Mouse (Mus musculus): ENCODE results near the gene Ankrd27. TPM values are rescaled to one million over a fixed set of nuclear protein-coding genes. Genes with fewer than 3 reads are reported as not detected.

Gene Ankrd27
- polyA plus RNA-seq (2014; fragmentation: Nextera tagmentation; extraction: Ambion mirVana), result 15.0 and 37.4 TPM in 2 replicates

DNA sequence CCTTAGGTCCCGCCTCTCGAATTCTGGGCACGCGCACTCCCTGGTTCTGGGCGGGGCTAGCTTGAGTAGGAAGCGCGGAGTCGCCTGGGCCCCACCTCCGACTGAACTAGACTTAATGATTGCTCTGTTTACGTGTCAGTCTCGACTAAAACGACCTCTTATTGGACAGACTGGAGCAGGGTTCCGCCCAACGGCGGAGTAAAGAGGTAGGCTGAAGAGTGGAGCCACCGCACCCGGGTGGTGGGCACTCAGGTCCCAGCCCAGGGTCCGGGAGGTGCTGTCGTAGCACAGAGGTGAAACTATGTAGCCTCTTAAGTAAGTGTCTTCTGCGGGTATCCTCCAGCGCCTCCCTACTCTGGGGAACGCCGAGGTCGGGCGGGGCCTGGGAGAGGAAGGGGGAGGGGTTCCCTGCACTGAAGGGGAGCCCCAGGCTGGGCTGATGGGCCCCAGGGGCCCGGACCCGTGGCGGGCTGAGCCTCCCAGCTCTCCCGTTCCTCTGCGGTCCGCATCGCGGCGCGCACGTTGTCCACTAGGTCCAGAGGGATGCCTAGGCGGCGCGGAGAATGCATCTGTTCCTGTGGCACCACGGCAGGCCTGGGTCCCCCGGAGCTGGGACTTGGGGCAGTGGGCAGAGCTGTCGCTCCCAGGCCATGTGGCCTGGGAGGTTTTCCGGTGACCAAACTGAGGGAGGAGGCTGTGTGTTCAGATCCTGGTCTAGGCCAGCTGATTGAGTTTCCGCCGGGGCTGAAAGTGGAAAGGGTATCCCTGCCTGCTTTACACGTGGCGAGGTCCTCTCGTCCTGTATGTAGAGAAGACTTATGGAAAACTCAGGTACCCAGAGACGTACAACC, at the start of gene Ankrd27:
TSS of gene Ankrd27 (plus strand) at position 190 of the 851 bp plus-strand sequence.
- Histone ChIP-seq H3K4me3 (ENCODE audit: low read length) (peak within 1 kb of the TSS; percentile 91), H3K4me1 (ENCODE audit: control insufficient read depth, insufficient read depth, low read length) (peaks cover 17% of the 10 kb centered on the region), H3K9me3 (ENCODE audit: control insufficient read depth, low read length) (no peaks in the 10 kb centered on the region), H3K9ac (ENCODE audit: low read depth, low read length) (peak within 1 kb of the TSS; percentile 84), H3K27me3 (ENCODE audit: control insufficient read depth, insufficient read depth, low read length) (peaks cover 23% of the 10 kb centered on the region), H3K4me2 (replicated peaks; ENCODE audit: low read depth, low read length) (peak within 1 kb of the TSS; percentile 99), H3K27ac (ENCODE audit: low read depth, low read length) (peak within 1 kb of the TSS; percentile 59; the same call in 1 of the 2 replicates), H3K36me3 (ENCODE audit: control insufficient read depth, insufficient read depth, low read length) (no peaks in the 10 kb centered on the region)
- WGBS, result under 1% methylated on average over 49 of the region's 49 CpGs
- peak; percentile 96 for ATAC-seq (ENCODE audit: low FRiP score, low TSS enrichment)

DNA sequence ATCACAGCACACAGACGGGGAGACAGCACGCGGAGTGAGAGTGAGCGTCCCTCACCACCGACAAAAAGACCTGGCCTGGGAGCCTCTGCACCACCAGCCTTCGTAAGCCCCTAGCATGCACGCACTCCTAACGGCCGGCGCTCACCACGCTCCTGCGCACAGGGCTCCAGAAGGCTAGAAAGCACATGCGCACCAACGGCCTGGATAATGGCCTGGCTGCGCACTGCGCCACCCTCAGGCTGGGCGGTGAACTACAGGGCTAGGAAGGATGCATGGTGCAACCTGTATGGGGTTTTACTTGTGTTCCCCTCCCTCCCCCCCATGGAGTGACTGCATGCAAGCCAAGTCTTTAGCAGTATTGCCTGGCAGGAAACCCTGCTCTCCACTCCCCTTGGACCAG, 48.5 kb upstream of the Ankrd27 start, which contains the start of gene Tdrd12:
TSS of gene Tdrd12 (minus strand) at position 184 of the 400 bp plus-strand sequence.
- Histone ChIP-seq H3K27me3 (ENCODE audit: control insufficient read depth, insufficient read depth, low read length) (no peaks in the 10 kb centered on the region), H3K4me1 (ENCODE audit: control insufficient read depth, insufficient read depth, low read length) (no peaks in the 10 kb centered on the region), H3K9me3 (ENCODE audit: control insufficient read depth, low read length) (no peaks in the 10 kb centered on the region), H3K27ac (ENCODE audit: low read depth, low read length) (no peak within 1 kb of the TSS), H3K36me3 (ENCODE audit: control insufficient read depth, insufficient read depth, low read length) (no peaks in the 10 kb centered on the region), H3K4me2 (replicated peaks; ENCODE audit: low read depth, low read length) (no peak within 1 kb of the TSS), H3K9ac (ENCODE audit: low read depth, low read length) (no peak within 1 kb of the TSS), H3K4me3 (ENCODE audit: low read length) (no peak within 1 kb of the TSS)
- no peak for ATAC-seq (ENCODE audit: low FRiP score, low TSS enrichment)
- 90% methylated on average over 17 of the region's 17 CpGs for WGBS

DNA sequence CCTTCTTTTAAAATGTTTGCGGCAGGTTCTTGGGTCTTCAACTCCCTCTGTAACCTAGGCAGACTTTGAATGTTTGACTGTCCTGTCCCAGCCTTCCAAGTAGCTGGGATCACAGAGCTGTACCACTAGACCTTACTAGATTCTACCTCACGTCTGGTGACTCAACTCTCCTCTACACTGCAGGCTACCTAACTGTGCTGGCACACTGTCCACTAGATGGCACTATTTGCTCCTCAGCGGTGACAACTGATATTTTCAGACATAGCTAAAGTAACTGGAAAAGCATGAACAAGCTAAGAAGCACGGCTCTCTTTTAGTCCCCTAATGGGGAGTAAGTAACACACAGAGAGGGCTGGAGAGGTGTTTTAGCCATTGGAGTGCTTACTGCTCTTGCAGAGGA, 40.2 kb upstream of the Ankrd27 start:
- H3K4me3 ChIP-seq (ENCODE audit: low read length), result no peak overlapping the region
- H3K27me3 ChIP-seq (ENCODE audit: control insufficient read depth, insufficient read depth, low read length), result no peaks in the 10 kb centered on the region
- H3K4me2 ChIP-seq (replicated peaks; ENCODE audit: low read depth, low read length), result no peak overlapping the region
- no peak overlapping the region for H3K27ac ChIP-seq (ENCODE audit: low read depth, low read length)
- WGBS, result 35% methylated on average over 4 of the region's 4 CpGs
- H3K9ac ChIP-seq (ENCODE audit: low read depth, low read length), result no peak overlapping the region
- peaks cover 24% of the 10 kb centered on the region for H3K36me3 ChIP-seq (ENCODE audit: control insufficient read depth, insufficient read depth, low read length)
- no peaks in the 10 kb centered on the region for H3K4me1 ChIP-seq (ENCODE audit: control insufficient read depth, insufficient read depth, low read length)
- H3K9me3 ChIP-seq (ENCODE audit: control insufficient read depth, low read length), result no peaks in the 10 kb centered on the region
- no peak for ATAC-seq (ENCODE audit: low FRiP score, low TSS enrichment)

DNA sequence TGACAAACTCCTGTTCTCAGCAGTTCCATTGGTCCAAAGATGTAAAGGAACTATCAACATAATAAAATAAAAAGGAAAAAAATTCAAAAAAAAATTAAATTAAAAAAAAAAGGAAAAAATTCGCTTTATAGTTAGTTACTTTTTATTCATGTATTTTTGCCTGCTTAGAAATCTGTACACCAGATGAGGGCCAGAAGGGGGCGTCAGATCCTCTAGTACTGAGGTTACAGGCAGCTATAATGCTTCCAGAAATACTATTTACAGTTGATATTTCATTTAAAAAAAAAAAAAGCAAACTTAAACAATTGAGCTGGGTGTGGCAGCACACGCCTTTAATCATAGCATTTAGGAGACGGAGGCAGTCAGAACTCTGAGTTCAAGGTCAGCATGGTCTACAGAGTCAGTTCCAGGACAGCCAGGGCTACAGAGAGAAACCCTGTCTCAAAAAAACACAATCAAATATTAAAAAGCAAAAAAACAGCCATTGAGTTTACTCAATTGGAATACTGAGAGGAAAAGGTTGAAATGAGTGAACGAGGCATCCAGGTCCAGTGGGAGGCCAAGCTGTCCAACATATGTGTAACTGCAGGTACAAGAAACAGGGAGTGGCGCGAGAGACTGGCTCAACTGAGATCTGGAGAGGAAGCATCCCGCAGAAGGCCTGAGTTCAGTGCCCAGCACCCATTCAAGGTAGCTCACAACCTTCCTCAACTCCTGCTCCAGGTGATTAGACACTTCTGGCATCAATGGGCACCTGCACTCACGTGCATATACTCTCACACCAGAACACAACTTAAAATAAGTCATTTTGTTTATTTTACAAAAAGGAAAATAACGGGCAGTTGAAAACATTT, 32.1 kb upstream of the Ankrd27 start:
- H3K27ac ChIP-seq (ENCODE audit: low read depth, low read length), result no peak overlapping the region
- no peak overlapping the region for H3K9ac ChIP-seq (ENCODE audit: low read depth, low read length)
- peaks cover 18% of the 10 kb centered on the region for H3K36me3 ChIP-seq (ENCODE audit: control insufficient read depth, insufficient read depth, low read length)
- no peak for ATAC-seq (ENCODE audit: low FRiP score, low TSS enrichment)
- no peaks in the 10 kb centered on the region for H3K9me3 ChIP-seq (ENCODE audit: control insufficient read depth, low read length)
- peak overlapping the region; percentile 97 for H3K4me2 ChIP-seq (replicated peaks; ENCODE audit: low read depth, low read length)
- WGBS, result 67% methylated on average over 10 of the region's 10 CpGs
- H3K27me3 ChIP-seq (ENCODE audit: control insufficient read depth, insufficient read depth, low read length), result no peaks in the 10 kb centered on the region
- peak overlapping the region; percentile 80 for H3K4me3 ChIP-seq (ENCODE audit: low read length)
- 0 out of 2 replicates have a peak, but pooled peaks cover 3% of the 10 kb centered on the region for H3K4me1 ChIP-seq (ENCODE audit: control insufficient read depth, insufficient read depth, low read length)

DNA sequence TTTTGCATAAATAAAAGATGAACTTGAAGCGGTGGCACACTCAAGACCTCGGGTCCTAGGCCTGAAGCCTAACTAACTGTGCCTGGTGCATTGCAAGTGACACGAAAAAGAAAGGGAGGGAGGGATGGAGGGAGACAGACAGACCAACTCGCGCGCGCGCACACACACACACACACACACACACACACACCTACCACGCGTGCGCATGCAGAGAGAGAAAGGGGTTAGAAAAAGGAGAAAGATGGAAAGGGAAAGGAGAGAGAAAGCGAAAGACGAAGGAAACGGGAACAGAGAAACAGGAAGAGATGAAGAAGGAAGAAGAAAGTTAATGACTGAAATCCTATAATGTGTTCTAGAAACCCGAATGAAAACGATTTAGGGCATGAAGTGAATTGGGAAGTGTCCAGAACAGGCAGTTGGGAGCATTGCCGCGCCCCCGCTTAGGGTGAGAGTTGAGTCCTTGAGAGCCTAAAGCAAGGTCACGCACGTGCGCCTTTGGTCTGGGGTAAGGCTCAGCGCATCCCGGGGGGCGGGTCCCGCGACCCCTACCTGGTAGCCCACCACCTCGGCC, 31.4 kb upstream of the Ankrd27 start:
- H3K4me1 ChIP-seq (ENCODE audit: control insufficient read depth, insufficient read depth, low read length), result 0 out of 2 replicates have a peak, but pooled peaks cover 3% of the 10 kb centered on the region
- peak overlapping the region; percentile 80 for H3K4me3 ChIP-seq (ENCODE audit: low read length)
- no peaks in the 10 kb centered on the region for H3K27me3 ChIP-seq (ENCODE audit: control insufficient read depth, insufficient read depth, low read length)
- H3K4me2 ChIP-seq (replicated peaks; ENCODE audit: low read depth, low read length), result peak overlapping the region; percentile 97
- ATAC-seq (ENCODE audit: low FRiP score, low TSS enrichment), result peak; percentile 40; the same call in 1 of the 2 replicates
- peaks cover 11% of the 10 kb centered on the region for H3K36me3 ChIP-seq (ENCODE audit: control insufficient read depth, insufficient read depth, low read length)
- peak overlapping the region; percentile 97 for H3K27ac ChIP-seq (ENCODE audit: low read depth, low read length)
- peak overlapping the region; percentile 96 for H3K9ac ChIP-seq (ENCODE audit: low read depth, low read length)
- no peaks in the 10 kb centered on the region for H3K9me3 ChIP-seq (ENCODE audit: control insufficient read depth, low read length)
- 5% methylated on average over 27 of the region's 28 CpGs for WGBS

DNA sequence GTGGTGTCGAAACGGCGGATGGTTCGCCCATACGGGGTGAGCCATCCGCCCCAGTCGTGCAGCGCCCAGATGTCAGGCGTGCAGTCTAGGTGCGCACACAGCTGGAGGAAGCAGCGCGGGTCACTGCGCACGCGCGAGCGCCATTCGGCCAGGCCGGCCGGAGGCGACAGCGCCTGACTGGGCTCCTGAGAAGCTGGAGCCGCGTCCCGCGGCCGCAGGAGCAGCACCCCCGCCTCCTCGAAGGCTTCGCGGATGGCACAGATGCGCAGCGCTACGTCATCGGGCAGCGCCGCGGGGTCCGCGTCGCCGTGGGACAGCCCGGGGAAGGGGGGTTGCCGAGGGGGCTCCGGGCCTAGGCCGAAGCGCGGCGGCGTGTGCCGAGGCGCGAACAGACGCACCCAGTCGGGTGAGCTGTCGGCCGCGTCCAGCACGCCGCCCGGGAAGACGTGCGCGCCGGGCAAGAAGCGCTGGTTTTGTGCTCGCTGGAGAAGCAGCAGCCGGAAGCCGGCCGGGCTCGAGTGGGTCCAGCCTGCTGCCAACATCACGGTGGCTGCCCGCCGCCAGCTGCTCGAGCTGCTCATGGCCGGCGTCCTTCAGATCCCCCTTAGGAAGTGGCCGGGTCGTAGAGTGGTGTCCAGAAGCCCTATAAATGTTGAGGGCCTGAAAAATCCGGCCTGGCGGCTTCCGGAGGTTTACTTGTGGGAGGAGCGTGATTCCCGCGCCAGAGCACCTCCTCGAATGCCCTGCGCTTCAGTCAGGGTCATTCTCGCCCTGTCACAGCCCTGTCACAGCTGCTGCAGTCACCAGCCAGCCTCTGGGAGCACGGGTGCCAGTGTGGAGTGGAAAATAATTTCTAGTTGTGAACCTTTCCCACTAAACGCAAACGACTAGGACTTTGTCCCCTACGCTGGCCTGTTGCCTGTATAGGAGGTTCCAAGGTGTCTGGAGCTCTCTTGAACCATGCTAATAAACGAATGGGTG, 30.5 kb upstream of the Ankrd27 start:
- H3K4me1 ChIP-seq (ENCODE audit: control insufficient read depth, insufficient read depth, low read length), result 0 out of 2 replicates have a peak, but pooled peaks cover 3% of the 10 kb centered on the region
- under 1% methylated on average over 90 of the region's 93 CpGs for WGBS
- H3K27ac ChIP-seq (ENCODE audit: low read depth, low read length), result peak overlapping the region; percentile 97
- H3K9ac ChIP-seq (ENCODE audit: low read depth, low read length), result peak overlapping the region; percentile 96
- peaks cover 3% of the 10 kb centered on the region for H3K36me3 ChIP-seq (ENCODE audit: control insufficient read depth, insufficient read depth, low read length)
- H3K4me3 ChIP-seq (ENCODE audit: low read length), result peak overlapping the region; percentile 80
- peak overlapping the region; percentile 97 for H3K4me2 ChIP-seq (replicated peaks; ENCODE audit: low read depth, low read length)
- no peaks in the 10 kb centered on the region for H3K9me3 ChIP-seq (ENCODE audit: control insufficient read depth, low read length)
- no peaks in the 10 kb centered on the region for H3K27me3 ChIP-seq (ENCODE audit: control insufficient read depth, insufficient read depth, low read length)
- ATAC-seq (ENCODE audit: low FRiP score, low TSS enrichment), result peak; percentile 94

DNA sequence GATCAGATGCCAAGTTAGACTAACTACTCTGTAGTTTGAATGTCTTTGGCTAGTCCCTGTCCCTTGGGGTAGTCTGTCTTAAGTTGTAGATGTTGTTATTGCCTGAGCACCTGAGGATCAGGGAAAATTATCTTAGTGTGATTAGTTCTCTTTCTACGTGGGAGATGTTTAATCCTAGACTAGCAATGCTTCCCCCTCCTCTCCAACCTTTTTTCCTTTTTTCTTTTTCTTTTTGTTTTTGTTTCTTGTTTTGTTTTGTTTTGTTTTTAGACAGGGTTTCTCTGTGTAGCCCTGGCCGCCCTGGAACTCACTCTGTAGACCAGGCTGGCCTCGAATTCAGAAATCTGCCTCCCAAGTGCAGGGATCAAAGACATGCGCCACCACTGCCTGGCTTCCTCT, 29.8 kb upstream of the Ankrd27 start, which contains the start of gene Nudt19:
TSS of gene Nudt19 (minus strand) at position 100 of the 399 bp plus-strand sequence.
- 59% methylated on average over 4 of the region's 4 CpGs for WGBS
- H3K27me3 ChIP-seq (ENCODE audit: control insufficient read depth, insufficient read depth, low read length), result no peaks in the 10 kb centered on the region
- H3K36me3 ChIP-seq (ENCODE audit: control insufficient read depth, insufficient read depth, low read length), result no peaks in the 10 kb centered on the region
- H3K27ac ChIP-seq (ENCODE audit: low read depth, low read length), result peak within 1 kb of the TSS; percentile 97
- H3K9me3 ChIP-seq (ENCODE audit: control insufficient read depth, low read length), result no peaks in the 10 kb centered on the region
- 0 out of 2 replicates have a peak, but pooled peaks cover 3% of the 10 kb centered on the region for H3K4me1 ChIP-seq (ENCODE audit: control insufficient read depth, insufficient read depth, low read length)
- no peak for ATAC-seq (ENCODE audit: low FRiP score, low TSS enrichment)
- H3K9ac ChIP-seq (ENCODE audit: low read depth, low read length), result peak within 1 kb of the TSS; percentile 96
- peak within 1 kb of the TSS; percentile 97 for H3K4me2 ChIP-seq (replicated peaks; ENCODE audit: low read depth, low read length)
- peak within 1 kb of the TSS; percentile 80 for H3K4me3 ChIP-seq (ENCODE audit: low read length)

DNA sequence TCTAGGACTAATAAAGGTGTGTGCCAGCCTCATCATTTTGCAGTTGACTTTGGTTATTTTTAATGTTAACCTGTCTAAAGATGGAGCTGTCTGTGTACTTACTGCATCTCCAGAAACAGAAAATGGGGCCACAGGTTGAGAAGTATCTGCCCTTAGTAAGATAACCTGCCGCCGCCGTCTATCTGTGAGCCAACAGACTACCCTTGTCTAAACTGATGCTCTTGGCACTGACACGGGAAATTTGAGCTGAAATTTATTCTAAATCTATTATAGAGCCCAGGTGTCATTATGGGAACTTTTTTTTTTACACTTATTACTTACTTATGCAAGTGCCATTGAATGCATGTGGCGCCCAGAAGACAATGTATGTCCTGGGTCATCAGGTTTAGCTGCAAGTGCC, 29.1 kb upstream of the Ankrd27 start:
- Histone ChIP-seq H3K9me3 (ENCODE audit: control insufficient read depth, low read length) (no peaks in the 10 kb centered on the region), H3K4me1 (ENCODE audit: control insufficient read depth, insufficient read depth, low read length) (0 out of 2 replicates have a peak, but pooled peaks cover 3% of the 10 kb centered on the region), H3K4me2 (replicated peaks; ENCODE audit: low read depth, low read length) (no peak overlapping the region), H3K9ac (ENCODE audit: low read depth, low read length) (no peak overlapping the region), H3K27me3 (ENCODE audit: control insufficient read depth, insufficient read depth, low read length) (no peaks in the 10 kb centered on the region), H3K27ac (ENCODE audit: low read depth, low read length) (no peak overlapping the region), H3K36me3 (ENCODE audit: control insufficient read depth, insufficient read depth, low read length) (no peaks in the 10 kb centered on the region), H3K4me3 (ENCODE audit: low read length) (no peak overlapping the region)
- no peak for ATAC-seq (ENCODE audit: low FRiP score, low TSS enrichment)
- 91% methylated on average over 5 of the region's 5 CpGs for WGBS
